Mouse (Mus musculus): Measurements from ENCODE around the gene Astn2. TPM values are rescaled to one million over a fixed set of nuclear protein-coding genes. Genes with fewer than 3 reads are reported as not detected.

Astn2 gene
- polyA plus RNA-seq (2012): not detected in 2 replicates

- no peak for TF ChIP-seq GATA1 (IDR thresholded peaks at IDR 0.05; ENCODE audit: low read length)
Observed at GRCm38 (mm10) chr4:66404201-66404711, at the start of gene Astn2. Astn2 (minus strand) TSS chr4:66404611.

GRCm38 (mm10) chr4:66450115-66450514 lies 45.7 kb upstream of the Astn2 start:
- no peak for TF ChIP-seq GATA1 (IDR thresholded peaks at IDR 0.05; ENCODE audit: low read length)

- no peak for TF ChIP-seq GATA1 (IDR thresholded peaks at IDR 0.05; ENCODE audit: low read length)
Observed at GRCm38 (mm10) chr4:66431256-66431655, 26.8 kb upstream of the Astn2 start.

- no peak for TF ChIP-seq GATA1 (IDR thresholded peaks at IDR 0.05; ENCODE audit: low read length)
Observed at GRCm38 (mm10) chr4:66425804-66426203, 21.4 kb upstream of the Astn2 start.

GRCm38 (mm10) chr4:66414778-66415177 lies 10.4 kb upstream of the Astn2 start:
- TF ChIP-seq GATA1 (IDR thresholded peaks at IDR 0.05; ENCODE audit: low read length): no peak

- no peak for TF ChIP-seq GATA1 (IDR thresholded peaks at IDR 0.05; ENCODE audit: low read length)
Observed at GRCm38 (mm10) chr4:66405086-66405485, 675 bp upstream of the Astn2 start.

GRCm38 (mm10) chr4:66403708-66404200 lies 657 bp downstream of the Astn2 start:
- TF ChIP-seq GATA1 (IDR thresholded peaks at IDR 0.05; ENCODE audit: low read length): no peak

GRCm38 (mm10) chr4:66403116-66403707 lies 1.2 kb downstream of the Astn2 start:
- no peak for TF ChIP-seq GATA1 (IDR thresholded peaks at IDR 0.05; ENCODE audit: low read length)

- no peak for TF ChIP-seq GATA1 (IDR thresholded peaks at IDR 0.05; ENCODE audit: low read length)
Observed at GRCm38 (mm10) chr4:66402611-66403010, 1.8 kb downstream of the Astn2 start.

- TF ChIP-seq GATA1 (IDR thresholded peaks at IDR 0.05; ENCODE audit: low read length): no peak
Observed at GRCm38 (mm10) chr4:66401186-66401681, 3.2 kb downstream of the Astn2 start.

GRCm38 (mm10) chr4:66399066-66399465 lies 5.3 kb downstream of the Astn2 start:
- TF ChIP-seq GATA1 (IDR thresholded peaks at IDR 0.05; ENCODE audit: low read length): no peak

- no peak for TF ChIP-seq GATA1 (IDR thresholded peaks at IDR 0.05; ENCODE audit: low read length)
Observed at GRCm38 (mm10) chr4:66397216-66397615, 7.2 kb downstream of the Astn2 start.

GRCm38 (mm10) chr4:66393294-66393693 lies 11.1 kb downstream of the Astn2 start:
- no peak for TF ChIP-seq GATA1 (IDR thresholded peaks at IDR 0.05; ENCODE audit: low read length)

- no peak for TF ChIP-seq GATA1 (IDR thresholded peaks at IDR 0.05; ENCODE audit: low read length)
Observed at GRCm38 (mm10) chr4:66390480-66390879, 13.9 kb downstream of the Astn2 start.

GRCm38 (mm10) chr4:66378586-66378985 lies 25.8 kb downstream of the Astn2 start:
- TF ChIP-seq GATA1 (IDR thresholded peaks at IDR 0.05; ENCODE audit: low read length): no peak

- no peak for TF ChIP-seq GATA1 (IDR thresholded peaks at IDR 0.05; ENCODE audit: low read length)
Observed at GRCm38 (mm10) chr4:66370557-66371071, 33.8 kb downstream of the Astn2 start.

- no peak for TF ChIP-seq GATA1 (IDR thresholded peaks at IDR 0.05; ENCODE audit: low read length)
Observed at GRCm38 (mm10) chr4:66365500-66365899, 38.9 kb downstream of the Astn2 start.
